Mouse (Mus musculus) ovary, adult 18-20 months (tissue): Measurements from ENCODE around the gene Hpcal1.
A peak's percentile ranks its signal among the peaks of the same experiment; 100 is the strongest.

ENCODE experiments used
- DNase-seq: peaks from one replicate; pipeline ENCODE4 v3.0.0; 2022; ENCODE audit warnings: low spot score, mixed read lengths

Hpcal1 gene

GRCm38 (mm10) chr12:17715720-17716478 lies 25.2 kb downstream of the Hpcal1 start:
- no peak for DNase-seq

GRCm38 (mm10) chr12:17717257-17717656 lies 26.6 kb downstream of the Hpcal1 start:
- DNase-seq = no peak

- no peak for DNase-seq
Observed at GRCm38 (mm10) chr12:17718146-17718545, 27.5 kb downstream of the Hpcal1 start.

GRCm38 (mm10) chr12:17721058-17721457 lies 30.4 kb downstream of the Hpcal1 start:
- no peak for DNase-seq

GRCm38 (mm10) chr12:17722452-17723181 lies 32.0 kb downstream of the Hpcal1 start:
- no peak for DNase-seq

- no peak for DNase-seq
Observed at GRCm38 (mm10) chr12:17723182-17723570, 32.5 kb downstream of the Hpcal1 start.

GRCm38 (mm10) chr12:17723999-17724398 lies 33.3 kb downstream of the Hpcal1 start:
- no peak for DNase-seq

- no peak for DNase-seq
Observed at GRCm38 (mm10) chr12:17724412-17725090, 33.9 kb downstream of the Hpcal1 start.

GRCm38 (mm10) chr12:17725592-17725991 lies 34.9 kb downstream of the Hpcal1 start:
- no peak for DNase-seq

- DNase-seq = no peak
Observed at GRCm38 (mm10) chr12:17726576-17727320, 36.1 kb downstream of the Hpcal1 start.

GRCm38 (mm10) chr12:17727676-17728339 lies 37.2 kb downstream of the Hpcal1 start:
- DNase-seq = peak; percentile 59

- peak; percentile 59 for DNase-seq
Observed at GRCm38 (mm10) chr12:17729211-17729900, 38.7 kb downstream of the Hpcal1 start.

- no peak for DNase-seq
Observed at GRCm38 (mm10) chr12:17732006-17732405, 41.4 kb downstream of the Hpcal1 start.

- DNase-seq = no peak
Observed at GRCm38 (mm10) chr12:17732546-17732945, 41.9 kb downstream of the Hpcal1 start.

- peak; percentile 55 for DNase-seq
Observed at GRCm38 (mm10) chr12:17733114-17733904, 42.7 kb downstream of the Hpcal1 start.

- DNase-seq = no peak
Observed at GRCm38 (mm10) chr12:17736396-17736795, 45.7 kb downstream of the Hpcal1 start.

GRCm38 (mm10) chr12:17736859-17737577 lies 46.4 kb downstream of the Hpcal1 start:
- DNase-seq = no peak

GRCm38 (mm10) chr12:17737808-17738207 lies 47.2 kb downstream of the Hpcal1 start:
- no peak for DNase-seq

GRCm38 (mm10) chr12:17738473-17738872 lies 47.8 kb downstream of the Hpcal1 start:
- no peak for DNase-seq
